Mouse (Mus musculus) intestine, postnatal 0 days (tissue): ENCODE measurements around the gene Pnkp. TPM values are rescaled to one million over a fixed set of nuclear protein-coding genes. Genes with fewer than 3 reads are reported as not detected.
A peak's percentile ranks its signal among the peaks of the same experiment; 100 is the strongest.

Experiments
- ATAC-seq: fragments of 200-750 bp; cut with Nextera tagmentation; 2 replicates; pipeline ENCODE4 v1.8.0; 2017; ENCODE audit warnings: mild to moderate bottlenecking, moderate TSS enrichment, moderate library complexity
- H3K27ac ChIP-seq: fragments of 300-500 bp; sonication (generic); 2 replicates; pipeline ENCODE4 v1.5.1; 2014; ENCODE audit warnings: mild to moderate bottlenecking, low read depth, low read length, moderate library complexity
- H3K27me3 ChIP-seq: fragments of 300-500 bp; sonication (generic); replicated peaks from 2 replicates; pipeline ENCODE4 v1.6.1; 2014; ENCODE audit warnings: low read length, mixed read lengths; ENCODE audit not compliant: control insufficient read depth, insufficient read depth
- H3K36me3 ChIP-seq: fragments of 300-500 bp; sonication (generic); 2 replicates; pipeline ENCODE4 v1.6.1; 2014; ENCODE audit warnings: mild to moderate bottlenecking, moderate library complexity; ENCODE audit not compliant: control insufficient read depth, insufficient read depth
- H3K4me1 ChIP-seq: fragments of 300-500 bp; sonication (generic); replicated peaks from 2 replicates; pipeline ENCODE4 v1.6.1; 2014; ENCODE audit warnings: antibody characterized with exemption, low read length, mixed read lengths; ENCODE audit not compliant: control insufficient read depth, insufficient read depth
- H3K4me2 ChIP-seq: fragments of 300-500 bp; sonication (generic); replicated peaks from 2 replicates; pipeline ENCODE4 v1.6.1; 2014; ENCODE audit warnings: low read depth, mild to moderate bottlenecking, moderate library complexity
- H3K4me3 ChIP-seq: fragments of 300-500 bp; sonication (generic); 2 replicates; pipeline ENCODE4 v1.5.1; 2014; ENCODE audit warnings: low read depth, low read length
- H3K9ac ChIP-seq: fragments of 300-500 bp; sonication (generic); 2 replicates; pipeline ENCODE4 v1.6.1; 2014; ENCODE audit warnings: mild to moderate bottlenecking, low read depth, low read length
- H3K9me3 ChIP-seq: fragments of 300-500 bp; sonication (generic); 2 replicates; pipeline ENCODE4 v1.6.1; 2016; ENCODE audit warnings: mixed run types; ENCODE audit not compliant: control insufficient read depth
- CTCF ChIP-seq: sonication (generic); IDR thresholded peaks from 2 replicates; pipeline ENCODE4 v1.5.1; 2016; ENCODE audit warnings: low read depth, mild to moderate bottlenecking, control low read depth, antibody characterized with exemption, moderate library complexity
- WGBS: fragments of 180-500 bp; shearing (Covaris S2); extraction: QIAGEN DNeasy Blood & Tissue Kit; methylation state at CpG from one replicate; pipeline ENCODE4 v1.1.7; 2014; 5-methylcytosine and 5-hydroxymethylcytosine counted together
- polyA plus RNA-seq: library from polyadenylated mRNA; unstranded; fragments of >200 nt; fragmentation: Nextera tagmentation; extraction: Ambion mirVana; gene quantifications from 2 replicates; pipeline ENCODE4 v1.2.1, GENCODE M21; 2015

Pnkp gene
- polyA plus RNA-seq, 1 experiment from 2014 or later = 27.7 TPM

DNA sequence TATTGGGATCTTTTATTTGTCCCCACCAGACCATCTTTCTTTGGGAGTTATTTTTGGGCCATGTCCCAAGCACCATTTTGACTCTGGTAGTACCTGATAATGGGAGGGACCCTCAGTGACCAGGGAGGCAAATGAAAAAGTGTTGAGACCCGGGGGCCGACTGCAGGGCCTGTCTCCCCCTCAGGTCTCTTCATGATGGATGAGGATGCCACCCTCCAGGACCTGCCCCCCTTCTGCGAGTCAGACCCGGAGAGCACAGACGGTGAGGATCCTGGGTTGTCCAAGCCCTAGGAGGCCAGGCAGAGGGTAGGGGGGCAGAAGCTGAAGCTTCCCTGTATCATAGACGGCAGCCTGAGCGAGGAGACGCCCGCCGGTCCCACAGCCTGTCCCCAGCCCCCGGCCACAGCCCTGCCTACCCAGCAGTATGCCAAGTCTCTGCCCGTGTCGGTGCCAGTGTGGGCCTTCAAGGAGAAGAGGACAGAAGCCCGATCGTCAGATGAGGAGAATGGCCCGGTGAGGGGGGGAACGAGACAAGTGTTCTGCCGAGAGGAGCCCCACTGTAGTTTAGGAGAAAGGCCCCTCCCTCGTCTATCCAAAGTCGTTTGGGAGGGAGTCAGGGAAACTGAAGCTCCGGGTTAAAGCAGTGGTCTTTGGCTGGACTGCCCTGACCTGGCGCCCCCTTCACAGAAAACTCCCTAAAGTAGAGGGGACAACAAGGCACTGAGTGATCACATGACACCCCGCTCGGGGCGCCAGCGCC is 3.2 kb upstream of the Pnkp start:
- WGBS = 20% methylated on average over 25 of the region's 26 CpGs
- Histone ChIP-seq H3K4me1 (peaks cover 7% of the 10 kb centered on the region), H3K4me2 (peak overlapping the region; percentile 98), H3K9me3 (no peaks in the 10 kb centered on the region), H3K27me3 (no peaks in the 10 kb centered on the region), H3K4me3 (peak overlapping the region; percentile 60), H3K36me3 (peaks cover 6% of the 10 kb centered on the region; the same call in 1 of the 2 replicates), H3K27ac (peak overlapping the region; percentile 99), H3K9ac (peak overlapping the region; percentile 71)
- ATAC-seq = no peak
- peak; percentile 6; the same call in 1 of the 2 replicates for TF ChIP-seq CTCF

DNA sequence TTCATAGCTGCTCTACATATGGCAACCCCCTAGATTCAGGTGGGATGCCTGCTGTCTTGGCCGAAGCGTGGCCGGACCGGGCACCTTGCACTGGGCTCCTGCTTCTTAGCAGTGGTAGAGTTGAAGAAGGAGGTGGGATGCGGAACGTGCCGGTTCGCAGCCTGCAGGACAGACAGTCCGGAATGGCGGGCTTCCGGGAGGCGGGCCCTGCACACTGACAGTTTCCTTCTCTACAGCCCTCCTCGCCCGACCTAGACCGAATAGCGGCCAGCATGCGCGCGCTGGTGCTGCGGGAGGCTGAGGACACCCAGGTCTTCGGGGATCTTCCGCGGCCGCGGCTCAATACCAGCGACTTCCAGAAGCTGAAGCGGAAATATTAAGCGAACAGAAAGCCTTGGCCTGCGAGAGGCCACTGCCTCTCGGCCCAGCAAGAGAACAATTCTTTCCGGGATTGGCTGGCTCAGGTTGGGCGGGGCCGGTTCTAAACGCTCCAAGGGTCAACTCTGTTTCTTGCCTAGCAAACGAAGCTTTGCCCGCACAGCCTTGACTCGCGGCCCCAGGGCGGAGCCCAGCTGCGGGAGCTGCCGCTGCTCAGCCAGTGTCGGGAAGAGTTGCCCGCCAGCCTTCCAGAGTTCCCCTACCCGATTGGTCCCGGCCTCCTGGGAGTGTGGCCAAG is 2.4 kb upstream of the Pnkp start:
- Histone ChIP-seq H3K4me1 (peaks cover 7% of the 10 kb centered on the region), H3K4me2 (peak overlapping the region; percentile 98), H3K9me3 (no peaks in the 10 kb centered on the region), H3K4me3 (peak overlapping the region; percentile 60), H3K9ac (peak overlapping the region; percentile 71), H3K27ac (peak overlapping the region; percentile 99), H3K27me3 (no peaks in the 10 kb centered on the region), H3K36me3 (peaks cover 8% of the 10 kb centered on the region; the same call in 1 of the 2 replicates)
- TF ChIP-seq CTCF = no peak; the same call in 1 of the 2 replicates
- peak; percentile 84 for ATAC-seq
- 2% methylated on average over 45 of the region's 45 CpGs for WGBS

DNA sequence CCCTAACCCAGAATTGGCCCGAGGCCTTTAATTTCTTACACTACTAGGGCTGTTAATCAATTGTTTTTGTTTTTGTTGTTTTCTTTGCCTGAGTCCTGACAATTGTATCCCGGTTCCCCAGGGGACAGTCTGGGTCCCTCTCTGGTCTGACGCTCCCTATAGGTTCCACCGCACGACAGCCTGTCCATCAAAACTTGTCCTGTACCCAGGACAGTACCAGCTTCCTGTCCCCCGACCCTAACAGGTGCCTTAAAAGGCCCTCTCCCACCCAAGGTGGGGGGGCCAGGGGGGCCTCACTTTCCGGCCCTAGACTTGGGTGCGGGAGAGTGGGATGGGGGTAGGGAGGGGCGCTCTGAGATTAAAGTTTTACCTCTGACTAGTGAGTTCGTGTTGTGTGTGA is 1.9 kb upstream of the Pnkp start:
- Histone ChIP-seq H3K27me3 (no peaks in the 10 kb centered on the region), H3K27ac (peak overlapping the region; percentile 99), H3K9ac (peak overlapping the region; percentile 71; the same call in 1 of the 2 replicates), H3K4me2 (peak overlapping the region; percentile 98), H3K9me3 (no peaks in the 10 kb centered on the region), H3K4me3 (peak overlapping the region; percentile 60), H3K36me3 (peaks cover 11% of the 10 kb centered on the region; the same call in 1 of the 2 replicates), H3K4me1 (peaks cover 7% of the 10 kb centered on the region)
- peak; percentile 0; the same call in 1 of the 2 replicates for ATAC-seq
- no peak for TF ChIP-seq CTCF
- 36% methylated on average over 10 of the region's 10 CpGs for WGBS

DNA sequence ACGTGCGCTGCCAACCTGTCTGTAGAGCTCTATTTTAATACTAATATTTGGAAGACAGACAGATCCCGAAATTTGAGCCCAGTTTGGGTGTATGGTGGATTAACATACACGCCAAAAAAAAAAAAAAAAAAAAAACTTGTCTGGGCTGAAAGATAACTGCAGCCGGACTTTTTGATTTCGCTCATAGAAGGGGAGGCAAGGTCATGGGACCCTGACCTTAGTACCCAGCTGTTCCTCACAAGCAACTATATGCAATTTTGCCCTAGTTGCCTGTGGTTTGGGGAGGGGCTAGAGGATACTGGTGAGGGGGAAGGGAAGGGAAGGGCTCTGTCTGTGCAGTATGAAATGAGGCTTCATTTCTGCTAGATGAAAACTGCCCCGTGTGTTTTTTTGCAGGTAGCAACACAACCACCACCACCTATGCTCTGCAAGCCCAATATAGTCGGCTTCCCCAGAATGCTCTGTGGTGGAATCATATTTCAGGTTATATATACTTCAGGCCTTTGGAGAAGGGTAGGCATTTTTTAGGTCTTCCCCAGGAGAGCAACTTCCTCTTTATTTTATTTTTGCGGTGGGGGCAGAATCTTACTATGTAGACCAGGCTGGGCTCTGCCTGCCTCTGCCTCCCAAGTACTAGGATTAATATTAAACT is 548 bp upstream of the Pnkp start:
- Histone ChIP-seq H3K36me3 (peaks cover 14% of the 10 kb centered on the region), H3K9me3 (no peaks in the 10 kb centered on the region), H3K4me1 (peaks cover 4% of the 10 kb centered on the region), H3K27ac (0 out of 2 replicates have a peak overlapping the region, but pooled peaks have one; percentile 84), H3K27me3 (no peaks in the 10 kb centered on the region), H3K9ac (no peak overlapping the region), H3K4me3 (peak overlapping the region; percentile 77), H3K4me2 (peak overlapping the region; percentile 98)
- 58% methylated on average over 9 of the region's 9 CpGs for WGBS
- no peak for TF ChIP-seq CTCF
- ATAC-seq = no peak

DNA sequence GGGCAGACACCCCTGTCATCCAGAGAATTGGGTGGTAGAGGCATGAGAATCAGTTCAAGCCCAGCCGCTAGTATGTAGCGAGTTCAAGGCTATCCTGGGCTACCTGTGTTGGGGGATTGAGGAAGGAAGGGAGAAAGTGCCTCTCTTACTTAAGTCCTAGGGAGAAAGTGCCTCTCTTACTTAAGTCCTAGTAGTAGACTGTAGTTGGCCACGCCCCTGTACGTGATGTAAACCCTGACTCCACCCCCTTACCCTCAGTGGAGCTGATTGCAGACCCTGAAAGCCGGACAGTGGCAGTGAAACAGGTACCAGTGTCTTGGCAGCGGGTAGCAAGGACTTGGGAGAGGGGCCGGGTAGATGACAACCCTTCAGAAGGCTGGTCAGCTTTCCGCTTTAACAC is 966 bp downstream of the Pnkp start:
- peaks cover 4% of the 10 kb centered on the region for H3K4me1 ChIP-seq
- peaks cover 23% of the 10 kb centered on the region for H3K36me3 ChIP-seq
- H3K27ac ChIP-seq = peak overlapping the region; percentile 84; the same call in 1 of the 2 replicates
- WGBS = 28% methylated on average over 8 of the region's 8 CpGs
- peak overlapping the region; percentile 76 for H3K9ac ChIP-seq
- H3K4me3 ChIP-seq = peak overlapping the region; percentile 77
- no peak for TF ChIP-seq CTCF
- peak overlapping the region; percentile 98 for H3K4me2 ChIP-seq
- ATAC-seq = no peak
- H3K27me3 ChIP-seq = no peaks in the 10 kb centered on the region
- no peaks in the 10 kb centered on the region for H3K9me3 ChIP-seq

DNA sequence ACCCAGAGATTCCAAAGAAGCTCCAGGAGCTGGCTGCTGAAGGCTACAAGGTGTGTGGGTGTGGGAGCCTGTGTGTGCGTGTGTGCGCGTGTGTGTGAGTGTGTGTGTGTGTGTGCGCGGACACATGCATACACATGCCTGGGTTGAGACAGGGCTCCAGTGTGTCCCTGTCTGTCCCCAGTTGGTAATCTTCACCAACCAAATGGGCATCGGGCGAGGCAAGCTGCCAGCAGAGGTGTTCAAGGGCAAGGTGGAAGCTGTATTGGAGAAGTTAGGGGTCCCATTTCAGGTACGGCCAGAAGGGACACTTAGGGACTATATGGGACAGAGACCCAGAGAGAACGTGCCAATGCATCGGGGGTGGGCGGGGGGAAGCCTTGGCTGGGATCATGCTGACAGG is 3.0 kb downstream of the Pnkp start:
- Histone ChIP-seq H3K4me1 (peaks cover 4% of the 10 kb centered on the region; the same call in 1 of the 2 replicates), H3K9ac (no peak overlapping the region), H3K9me3 (no peaks in the 10 kb centered on the region), H3K27ac (no peak overlapping the region), H3K4me2 (no peak overlapping the region), H3K27me3 (no peaks in the 10 kb centered on the region), H3K36me3 (peaks cover 43% of the 10 kb centered on the region), H3K4me3 (no peak overlapping the region)
- no peak for TF ChIP-seq CTCF
- no peak for ATAC-seq
- 91% methylated on average over 11 of the region's 11 CpGs for WGBS
